14 mouse cellular contexts compared by ENCODE assay signal in genomic region chr2:150637702-150638369, GRCm38 (mm10). TPM values are rescaled to one million over a fixed set of nuclear protein-coding genes. Genes with fewer than 3 reads are reported as not detected.
A peak's percentile ranks its signal among the peaks of the same experiment; 100 is the strongest.
DNase-seq lines count a peak whose midpoint lies in the region; ATAC-seq and TF ChIP-seq lines count a peak whose summit lies in the region.
"Had no signal": no experiment of that assay in that cellular context is flagged by ENCODE, and none has a peak within 500 bp of the region (broad histone marks: within the 10 kb centered on the region; RNA-seq: fewer than 3 reads in every experiment).

No protein-coding gene starts in this region.

- no peaks in the 10 kb centered on the region for H3K27me3 ChIP-seq in liver, embryonic 11.5 days (replicated peaks; ENCODE audit: control insufficient read depth, insufficient read depth, low read length)
- no peaks in the 10 kb centered on the region for H3K27me3 ChIP-seq in liver, postnatal 0 days (ENCODE audit: insufficient read depth, low read length)
- H3K27me3 ChIP-seq in forebrain, embryonic 13.5 days: no peaks in the 10 kb centered on the region
- H3K27me3 ChIP-seq in liver, embryonic 13.5 days: no peaks in the 10 kb centered on the region
- no peaks in the 10 kb centered on the region for H3K27me3 ChIP-seq in neural tube, embryonic 15.5 days (replicated peaks)

- no peaks in the 10 kb centered on the region for H3K9me3 ChIP-seq in liver, embryonic 11.5 days (ENCODE audit: control insufficient read depth, low read length)
- H3K9me3 ChIP-seq in liver, postnatal 0 days (ENCODE audit: low read length): no peaks in the 10 kb centered on the region
- no peaks in the 10 kb centered on the region for H3K9me3 ChIP-seq in forebrain, embryonic 13.5 days (replicated peaks)
- H3K9me3 ChIP-seq in liver, embryonic 13.5 days (replicated peaks): no peaks in the 10 kb centered on the region
- H3K9me3 ChIP-seq in neural tube, embryonic 15.5 days (replicated peaks): no peaks in the 10 kb centered on the region

- TF ChIP-seq EP300 in liver, postnatal 0 days (IDR thresholded peaks at IDR 0.05; ENCODE audit: low read depth): no peak

- peaks cover 17% of the 10 kb centered on the region for H3K36me3 ChIP-seq in liver, embryonic 11.5 days (ENCODE audit: control insufficient read depth, insufficient read depth, low read length)
- peaks cover 34% of the 10 kb centered on the region for H3K36me3 ChIP-seq in liver, postnatal 0 days (replicated peaks; ENCODE audit: insufficient read depth, low read length)
- peaks cover 73% of the 10 kb centered on the region for H3K36me3 ChIP-seq in forebrain, embryonic 13.5 days (ENCODE audit: poor library complexity, severe bottlenecking)
- peaks cover 92% of the 10 kb centered on the region for H3K36me3 ChIP-seq in liver, embryonic 13.5 days
- H3K36me3 ChIP-seq in neural tube, embryonic 15.5 days: peaks cover 14% of the 10 kb centered on the region

- DNase-seq in liver, embryonic 11.5 days (ENCODE audit: low spot score): no peak
- no peak for DNase-seq in liver, postnatal 0 days
- no peak for DNase-seq in liver, embryonic 13.5 days
- DNase-seq in kidney, postnatal 25 days: no peak
- no peak for DNase-seq in right cerebral cortex, postnatal 25 days
- DNase-seq: cerebellum, postnatal 36 days; heart, adult 18-20 months; kidney, postnatal 4 days; lung, embryonic 14.5 days; spleen, adult 18-20 months had no signal

- H3K4me1 ChIP-seq in liver, embryonic 11.5 days (replicated peaks; ENCODE audit: control insufficient read depth, insufficient read depth, low read length): peaks cover 7% of the 10 kb centered on the region; the same call in 1 of the 2 replicates
- H3K4me1 ChIP-seq in liver, postnatal 0 days (ENCODE audit: insufficient read depth): 0 out of 2 replicates have a peak, but pooled peaks cover 3% of the 10 kb centered on the region
- peaks cover 29% of the 10 kb centered on the region for H3K4me1 ChIP-seq in forebrain, embryonic 13.5 days
- peaks cover 39% of the 10 kb centered on the region for H3K4me1 ChIP-seq in liver, embryonic 13.5 days (replicated peaks)
- 0 out of 2 replicates have a peak, but pooled peaks cover 5% of the 10 kb centered on the region for H3K4me1 ChIP-seq in neural tube, embryonic 15.5 days

- no peak overlapping the region for H3K4me3 ChIP-seq in liver, embryonic 11.5 days (ENCODE audit: low read depth, low read length)
- no peak overlapping the region for H3K4me3 ChIP-seq in liver, postnatal 0 days (ENCODE audit: low read depth, low read length)
- no peak overlapping the region for H3K4me3 ChIP-seq in forebrain, embryonic 13.5 days
- no peak overlapping the region for H3K4me3 ChIP-seq in liver, embryonic 13.5 days (replicated peaks)
- H3K4me3 ChIP-seq in neural tube, embryonic 15.5 days (replicated peaks): no peak overlapping the region

- no peak overlapping the region for H3K27ac ChIP-seq in liver, embryonic 11.5 days (ENCODE audit: low read depth, low read length)
- no peak overlapping the region for H3K27ac ChIP-seq in liver, postnatal 0 days (ENCODE audit: low read depth)
- H3K27ac ChIP-seq in forebrain, embryonic 13.5 days: peak overlapping the region; percentile 60
- peak overlapping the region; percentile 64 for H3K27ac ChIP-seq in liver, embryonic 13.5 days
- peak overlapping the region; percentile 51 for H3K27ac ChIP-seq in neural tube, embryonic 15.5 days (replicated peaks)

- 76% methylated on average over 6 of the region's 6 CpGs for WGBS in liver, embryonic 11.5 days
- WGBS in liver, postnatal 0 days (ENCODE audit: insufficient replicate concordance): 78% methylated on average over 6 of the region's 6 CpGs
- 33% methylated on average over 6 of the region's 6 CpGs for WGBS in forebrain, embryonic 13.5 days
- WGBS in liver, embryonic 13.5 days (ENCODE audit: insufficient replicate concordance): 74% methylated on average over 6 of the region's 6 CpGs
- WGBS in neural tube, embryonic 15.5 days: 35% methylated on average over 6 of the region's 6 CpGs

- TF ChIP-seq CTCF in liver, postnatal 0 days (IDR thresholded peaks at IDR 0.05; ENCODE audit: low read depth): no peak

- peak; percentile 2; the same call in 1 of the 2 replicates for ATAC-seq in liver, embryonic 11.5 days (replicated peaks; ENCODE audit: low FRiP score)
- ATAC-seq in liver, postnatal 0 days: no peak
- ATAC-seq in forebrain, embryonic 13.5 days: peak; percentile 82
- no peak for ATAC-seq in liver, embryonic 13.5 days (ENCODE audit: low read depth)
- ATAC-seq in neural tube, embryonic 15.5 days (ENCODE audit: low FRiP score): peak; percentile 61; the same call in 1 of the 2 replicates
- ATAC-seq in megakaryocyte progenitor cell, adult 5-6 weeks (replicated peaks; ENCODE audit: poor library complexity): no peak

- no peak overlapping the region for H3K4me2 ChIP-seq in liver, embryonic 11.5 days
- H3K4me2 ChIP-seq in liver, postnatal 0 days (ENCODE audit: low read depth, low read length): no peak overlapping the region
- 0 out of 2 replicates have a peak overlapping the region, but pooled peaks have one; percentile 17 for H3K4me2 ChIP-seq in forebrain, embryonic 13.5 days
- H3K4me2 ChIP-seq in liver, embryonic 13.5 days: 0 out of 2 replicates have a peak overlapping the region, but pooled peaks have one; percentile 14
- H3K4me2 ChIP-seq in neural tube, embryonic 15.5 days: no peak overlapping the region
- H3K4me2 ChIP-seq: lung, embryonic 14.5 days had no signal

- no peak overlapping the region for H3K9ac ChIP-seq in liver, embryonic 11.5 days (ENCODE audit: low read depth, low read length)
- no peak overlapping the region for H3K9ac ChIP-seq in liver, postnatal 0 days (replicated peaks)
- H3K9ac ChIP-seq in forebrain, embryonic 13.5 days: peak overlapping the region; percentile 51
- H3K9ac ChIP-seq in liver, embryonic 13.5 days: 0 out of 2 replicates have a peak overlapping the region, but pooled peaks have one; percentile 27
- no peak overlapping the region for H3K9ac ChIP-seq in neural tube, embryonic 15.5 days (replicated peaks)
- H3K9ac ChIP-seq: lung, embryonic 14.5 days had no signal

RNA-seq across cellular contexts. Expression of gene Apmap, which starts 29.5 kb away (rescaled TPM):
- 35.0 and 38.9 TPM in 2 replicates for polyA plus RNA-seq in liver, embryonic 11.5 days (2014; fragmentation: Nextera tagmentation; extraction: Ambion mirVana)
- polyA plus RNA-seq in liver, postnatal 0 days (2015; fragmentation: Nextera tagmentation; extraction: Ambion mirVana): 38.4 and 46.0 TPM in 2 replicates
- 37.1 and 40.2 TPM in 2 replicates for polyA plus RNA-seq in forebrain, embryonic 13.5 days (2015; fragmentation: Nextera tagmentation; extraction: Ambion mirVana)
- polyA plus RNA-seq in liver, embryonic 13.5 days (2015; fragmentation: Nextera tagmentation; extraction: Ambion mirVana): 26.2 and 28.7 TPM in 2 replicates
- 45.4 and 46.1 TPM in 2 replicates for polyA plus RNA-seq in neural tube, embryonic 15.5 days (2015; fragmentation: Nextera tagmentation; extraction: Ambion mirVana)
- 33.7 and 36.6 TPM in 2 replicates for total RNA-seq in megakaryocyte progenitor cell, adult 5-6 weeks (2015)
- total RNA-seq in megakaryocyte progenitor cell, adult 5-6 weeks (2017): 71.2 and 73.6 TPM in 2 replicates

RNA-seq across cellular contexts. Expression of gene Acss1, which starts 30.5 kb away (rescaled TPM):
- 67.2 and 77.0 TPM in 2 replicates for polyA plus RNA-seq in liver, embryonic 11.5 days (2014; fragmentation: Nextera tagmentation; extraction: Ambion mirVana)
- polyA plus RNA-seq in liver, postnatal 0 days (2015; fragmentation: Nextera tagmentation; extraction: Ambion mirVana): 15.7 and 16.7 TPM in 2 replicates
- 32.9 and 34.1 TPM in 2 replicates for polyA plus RNA-seq in forebrain, embryonic 13.5 days (2015; fragmentation: Nextera tagmentation; extraction: Ambion mirVana)
- 28.7 and 44.7 TPM in 2 replicates for polyA plus RNA-seq in liver, embryonic 13.5 days (2015; fragmentation: Nextera tagmentation; extraction: Ambion mirVana)
- 12.3 and 13.7 TPM in 2 replicates for polyA plus RNA-seq in neural tube, embryonic 15.5 days (2015; fragmentation: Nextera tagmentation; extraction: Ambion mirVana)
- total RNA-seq in megakaryocyte progenitor cell, adult 5-6 weeks (2015): 9.7 and 18.1 TPM in 2 replicates
- 15.4 and 20.7 TPM in 2 replicates for total RNA-seq in megakaryocyte progenitor cell, adult 5-6 weeks (2017)

RNA-seq across cellular contexts. Expression of gene Vsx1, which starts 51.3 kb away (rescaled TPM):
- polyA plus RNA-seq in liver, embryonic 11.5 days (2014; fragmentation: Nextera tagmentation; extraction: Ambion mirVana): not detected in 2 replicates
- not detected in 2 replicates for polyA plus RNA-seq in liver, postnatal 0 days (2015; fragmentation: Nextera tagmentation; extraction: Ambion mirVana)
- 0.10 and 0.12 TPM in 2 replicates for polyA plus RNA-seq in forebrain, embryonic 13.5 days (2015; fragmentation: Nextera tagmentation; extraction: Ambion mirVana)
- not detected in 2 replicates for polyA plus RNA-seq in liver, embryonic 13.5 days (2015; fragmentation: Nextera tagmentation; extraction: Ambion mirVana)
- polyA plus RNA-seq in neural tube, embryonic 15.5 days (2015; fragmentation: Nextera tagmentation; extraction: Ambion mirVana): 0.04 and 0.05 TPM in 2 replicates
- not detected in 2 replicates for total RNA-seq in megakaryocyte progenitor cell, adult 5-6 weeks (2015)
- not detected in 2 replicates for total RNA-seq in megakaryocyte progenitor cell, adult 5-6 weeks (2017)
- total RNA-seq: left cerebral cortex, postnatal 25 days had no signal
- polyA plus RNA-seq: lung, embryonic 14.5 days had no signal

Comparison
In these comparisons a context has a peak if more than half of its experiments do, and no peak if none do; other contexts are left out.
1. ATAC-seq: peak in liver, embryonic 11.5 days (single experiment), forebrain, embryonic 13.5 days (single experiment) and neural tube, embryonic 15.5 days (single experiment); none in liver, postnatal 0 days (single experiment), liver, embryonic 13.5 days (single experiment) and megakaryocyte progenitor cell, adult 5-6 weeks (single experiment).
2. H3K27ac ChIP-seq: peak in forebrain, embryonic 13.5 days (single experiment), liver, embryonic 13.5 days (single experiment) and neural tube, embryonic 15.5 days (single experiment); none in liver, embryonic 11.5 days (single experiment) and liver, postnatal 0 days (single experiment).
3. H3K4me2 ChIP-seq: peak in forebrain, embryonic 13.5 days (single experiment) and liver, embryonic 13.5 days (single experiment); none in liver, embryonic 11.5 days (single experiment), liver, postnatal 0 days (single experiment) and neural tube, embryonic 15.5 days (single experiment).
4. H3K9ac ChIP-seq: peak in forebrain, embryonic 13.5 days (single experiment) and liver, embryonic 13.5 days (single experiment); none in liver, embryonic 11.5 days (single experiment), liver, postnatal 0 days (single experiment) and neural tube, embryonic 15.5 days (single experiment).